Mouse (Mus musculus) kidney, embryonic 16.5 days (tissue): ENCODE data around the gene Ccdc24. TPM values are rescaled to one million over a fixed set of nuclear protein-coding genes. Genes with fewer than 3 reads are reported as not detected.
A peak's percentile ranks its signal among the peaks of the same experiment; 100 is the strongest.

Experiments
- ATAC-seq: fragments of 200-750 bp; cut with Nextera tagmentation; 2 replicates; pipeline ENCODE4 v1.8.0; 2017; ENCODE audit warnings: moderate TSS enrichment; ENCODE audit not compliant: low FRiP score, low TSS enrichment
- H3K27ac ChIP-seq: fragments of 300-500 bp; sonication (generic); 2 replicates; pipeline ENCODE4 v1.5.1; 2014; ENCODE audit warnings: low read length
- H3K27me3 ChIP-seq: fragments of 300-500 bp; sonication (generic); 2 replicates; pipeline ENCODE4 v1.6.1; 2014; ENCODE audit warnings: low read length, control low read depth, mixed read lengths; ENCODE audit not compliant: insufficient read depth
- H3K36me3 ChIP-seq: fragments of 300-500 bp; sonication (generic); 2 replicates; pipeline ENCODE4 v1.6.1; 2014; ENCODE audit warnings: low read length, control low read depth, mixed read lengths; ENCODE audit not compliant: insufficient read depth
- H3K4me1 ChIP-seq: fragments of 300-500 bp; sonication (generic); 2 replicates; pipeline ENCODE4 v1.6.1; 2014; ENCODE audit warnings: low read length, control low read depth, mixed read lengths; ENCODE audit not compliant: insufficient read depth
- H3K4me2 ChIP-seq: fragments of 300-500 bp; sonication (generic); replicated peaks from 2 replicates; pipeline ENCODE4 v1.6.1; 2014; ENCODE audit warnings: low read depth, low read length
- H3K4me3 ChIP-seq: fragments of 300-500 bp; sonication (generic); 2 replicates; pipeline ENCODE4 v1.5.1; 2014; ENCODE audit warnings: mild to moderate bottlenecking, low read length
- H3K9ac ChIP-seq: fragments of 300-500 bp; sonication (generic); replicated peaks from 2 replicates; pipeline ENCODE4 v1.6.1; 2014; ENCODE audit warnings: low read length
- H3K9me3 ChIP-seq: fragments of 300-500 bp; sonication (generic); 2 replicates; pipeline ENCODE4 v1.6.1; 2016; ENCODE audit warnings: low read length, control low read depth
- WGBS: fragments of 180-500 bp; shearing (Covaris S2); extraction: QIAGEN DNeasy Blood & Tissue Kit; methylation state at CpG from one replicate; pipeline ENCODE4 v1.1.7; 2014; 5-methylcytosine and 5-hydroxymethylcytosine counted together
- polyA plus RNA-seq: library from polyadenylated mRNA; unstranded; fragments of >200 nt; fragmentation: Nextera tagmentation; extraction: Ambion mirVana; gene quantifications from 2 replicates; pipeline ENCODE4 v1.2.1, GENCODE M21; 2015

Ccdc24 gene
- polyA plus RNA-seq, result 1.2 and 2.4 TPM in 2 replicates

DNA sequence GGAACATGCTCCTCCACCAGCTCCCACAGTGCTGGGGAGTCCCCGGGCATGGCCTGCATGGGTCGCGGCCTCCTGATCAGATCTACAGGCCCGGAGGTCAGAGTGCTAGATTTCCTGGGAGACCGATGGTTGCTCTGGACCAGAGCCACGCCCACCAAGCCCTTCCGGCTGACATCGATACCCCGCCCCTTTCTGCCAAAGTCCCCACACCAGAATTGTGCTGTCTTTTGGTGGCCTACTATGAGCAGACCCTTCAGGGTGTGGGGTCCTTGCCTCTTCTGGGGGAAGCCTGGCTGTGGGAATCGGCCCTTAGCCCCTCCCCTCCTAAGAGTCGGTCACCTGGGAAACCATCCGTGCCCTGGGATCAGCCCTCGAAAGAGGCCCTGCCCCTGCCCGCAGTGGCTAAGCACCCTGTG is at the start of gene Ccdc24:
Ccdc24 (minus strand) TSS at position 87 of the 416 bp plus-strand sequence.
- Histone ChIP-seq H3K27ac (peak within 1 kb of the TSS; percentile 45; the same call in 1 of the 2 replicates), H3K9me3 (no peaks in the 10 kb centered on the region), H3K36me3 (peaks cover 16% of the 10 kb centered on the region; the same call in 1 of the 2 replicates), H3K4me3 (peak within 1 kb of the TSS; percentile 41), H3K9ac (peak within 1 kb of the TSS; percentile 60; the same call in 1 of the 2 replicates), H3K4me2 (peak within 1 kb of the TSS; percentile 59), H3K4me1 (peaks cover 13% of the 10 kb centered on the region), H3K27me3 (no peaks in the 10 kb centered on the region)
- 5% methylated on average over 14 of the region's 14 CpGs for WGBS
- peak; percentile 43; the same call in 1 of the 2 replicates for ATAC-seq

DNA sequence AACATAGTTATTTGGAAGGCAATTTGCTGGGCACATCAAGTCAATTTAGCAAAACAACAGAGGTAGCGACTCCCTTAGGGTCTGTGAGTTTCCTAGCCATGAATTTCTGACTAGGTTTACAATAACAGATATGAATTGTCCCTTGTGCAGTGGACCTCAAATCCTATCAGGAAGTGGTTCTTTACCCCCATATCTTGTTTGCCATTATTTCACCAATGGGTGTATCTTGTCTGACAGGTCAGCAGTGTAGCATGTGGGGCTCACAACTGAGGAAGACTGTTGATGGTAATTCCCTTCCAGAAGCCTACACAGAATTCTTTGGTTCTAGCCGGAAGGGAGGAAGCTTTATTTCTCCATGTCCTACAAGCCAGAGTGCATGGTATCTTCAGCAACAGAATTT is 49.0 kb upstream of the Ccdc24 start:
- H3K27me3 ChIP-seq, result peaks cover 13% of the 10 kb centered on the region
- no peak overlapping the region for H3K4me3 ChIP-seq
- no peaks in the 10 kb centered on the region for H3K36me3 ChIP-seq
- H3K4me2 ChIP-seq, result no peak overlapping the region
- no peak overlapping the region for H3K9ac ChIP-seq
- no peak overlapping the region for H3K27ac ChIP-seq
- WGBS, result 86% methylated on average over 2 of the region's 2 CpGs
- peaks cover 3% of the 10 kb centered on the region for H3K4me1 ChIP-seq
- ATAC-seq, result no peak
- H3K9me3 ChIP-seq, result no peaks in the 10 kb centered on the region

DNA sequence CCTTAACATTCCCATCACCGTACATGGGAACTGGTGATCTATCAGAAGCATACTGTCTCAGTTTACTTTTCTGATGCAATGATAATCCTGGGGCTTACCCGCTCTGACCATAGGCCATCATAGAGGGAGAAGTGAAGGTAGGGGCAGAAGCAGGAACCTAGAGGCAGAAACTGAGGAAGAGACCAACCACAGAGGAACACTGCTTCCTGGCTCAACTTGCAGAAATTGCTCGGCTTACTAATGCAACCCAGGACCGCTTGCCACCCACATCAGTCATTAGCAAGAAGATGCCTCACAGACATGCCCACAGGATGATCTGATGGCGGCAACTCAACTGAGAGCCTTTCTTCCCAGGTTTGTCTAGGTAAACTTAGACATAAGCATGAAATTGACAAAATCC is 46.4 kb upstream of the Ccdc24 start:
- H3K27me3 ChIP-seq, result no peaks in the 10 kb centered on the region
- no peak overlapping the region for H3K4me3 ChIP-seq
- H3K9me3 ChIP-seq, result no peaks in the 10 kb centered on the region
- H3K4me1 ChIP-seq, result peaks cover 16% of the 10 kb centered on the region
- ATAC-seq, result no peak
- WGBS, result 87% methylated on average over 5 of the region's 5 CpGs
- no peak overlapping the region for H3K27ac ChIP-seq
- H3K4me2 ChIP-seq, result no peak overlapping the region
- no peaks in the 10 kb centered on the region for H3K36me3 ChIP-seq
- no peak overlapping the region for H3K9ac ChIP-seq

DNA sequence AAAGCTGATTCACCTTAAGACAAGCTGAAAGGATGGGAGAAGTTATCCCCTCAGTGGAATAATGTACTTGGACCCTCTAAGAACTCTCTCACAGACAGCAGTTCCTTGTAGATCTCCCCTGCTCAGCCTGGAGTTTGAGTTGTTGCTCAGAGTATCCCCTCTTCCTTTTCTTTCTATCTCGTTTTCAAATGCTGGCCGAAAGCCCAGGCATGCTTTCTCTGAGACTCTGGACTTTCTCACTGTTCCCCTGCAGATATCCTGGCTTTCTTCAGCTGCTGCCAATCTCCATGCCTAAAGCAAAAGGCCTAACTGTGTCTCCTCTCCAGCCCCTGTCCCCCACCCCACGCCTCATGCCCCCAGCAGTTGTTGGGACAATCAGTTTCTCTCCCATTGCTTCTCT is 45.9 kb upstream of the Ccdc24 start:
- H3K4me1 ChIP-seq, result peaks cover 21% of the 10 kb centered on the region
- no peak overlapping the region for H3K4me3 ChIP-seq
- H3K9me3 ChIP-seq, result no peaks in the 10 kb centered on the region
- H3K36me3 ChIP-seq, result no peaks in the 10 kb centered on the region
- WGBS, result 68% methylated on average over 3 of the region's 3 CpGs
- H3K9ac ChIP-seq, result no peak overlapping the region
- no peak for ATAC-seq
- H3K27ac ChIP-seq, result no peak overlapping the region
- no peak overlapping the region for H3K4me2 ChIP-seq
- no peaks in the 10 kb centered on the region for H3K27me3 ChIP-seq

DNA sequence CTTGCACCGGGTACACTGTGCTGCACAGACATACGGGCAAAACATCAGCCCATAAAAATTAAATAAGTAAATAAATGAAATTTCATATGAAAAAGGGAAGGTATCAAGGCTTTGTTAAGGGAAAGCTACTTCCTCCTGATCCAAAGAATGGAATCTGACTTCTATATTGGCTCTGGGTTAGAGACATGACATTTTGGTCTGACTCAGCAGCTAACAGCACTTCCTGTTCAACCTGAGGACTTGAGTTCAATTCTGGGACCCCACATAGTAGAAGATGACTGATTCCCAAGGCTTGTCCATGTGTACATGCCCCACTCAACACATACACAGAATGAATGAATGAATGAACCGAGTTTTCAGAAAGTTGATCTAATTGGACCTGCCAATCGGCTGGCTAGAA is 45.5 kb upstream of the Ccdc24 start:
- H3K4me1 ChIP-seq, result peaks cover 25% of the 10 kb centered on the region
- no peaks in the 10 kb centered on the region for H3K9me3 ChIP-seq
- H3K4me2 ChIP-seq, result no peak overlapping the region
- H3K27ac ChIP-seq, result no peak overlapping the region
- H3K36me3 ChIP-seq, result no peaks in the 10 kb centered on the region
- ATAC-seq, result no peak
- no peaks in the 10 kb centered on the region for H3K27me3 ChIP-seq
- 87% methylated on average over 4 of the region's 4 CpGs for WGBS
- no peak overlapping the region for H3K4me3 ChIP-seq
- H3K9ac ChIP-seq, result no peak overlapping the region

DNA sequence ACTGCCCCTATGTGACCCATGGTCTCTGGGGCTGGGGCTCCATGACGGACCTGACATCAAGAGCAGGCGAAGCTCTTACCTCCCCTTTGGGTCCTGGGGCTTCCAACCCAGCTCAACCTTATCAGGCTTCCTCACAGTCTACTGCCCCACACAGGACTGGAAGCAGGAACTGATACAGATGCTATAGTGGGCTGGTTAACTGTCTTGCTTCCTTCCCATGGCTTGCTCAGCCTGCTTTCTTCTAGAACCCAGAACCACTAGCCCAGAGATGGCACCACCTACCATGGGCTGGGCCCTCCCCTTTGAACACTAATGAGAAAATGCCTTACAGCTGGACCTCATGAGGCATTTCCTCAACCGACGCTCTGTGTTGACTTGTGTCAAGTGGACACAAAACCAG is 45.0 kb upstream of the Ccdc24 start:
- Histone ChIP-seq H3K4me3 (no peak overlapping the region), H3K9me3 (no peaks in the 10 kb centered on the region), H3K27me3 (no peaks in the 10 kb centered on the region), H3K4me2 (no peak overlapping the region), H3K9ac (no peak overlapping the region), H3K4me1 (peaks cover 28% of the 10 kb centered on the region), H3K27ac (no peak overlapping the region), H3K36me3 (no peaks in the 10 kb centered on the region)
- no peak for ATAC-seq
- WGBS, result 79% methylated on average over 4 of the region's 4 CpGs

DNA sequence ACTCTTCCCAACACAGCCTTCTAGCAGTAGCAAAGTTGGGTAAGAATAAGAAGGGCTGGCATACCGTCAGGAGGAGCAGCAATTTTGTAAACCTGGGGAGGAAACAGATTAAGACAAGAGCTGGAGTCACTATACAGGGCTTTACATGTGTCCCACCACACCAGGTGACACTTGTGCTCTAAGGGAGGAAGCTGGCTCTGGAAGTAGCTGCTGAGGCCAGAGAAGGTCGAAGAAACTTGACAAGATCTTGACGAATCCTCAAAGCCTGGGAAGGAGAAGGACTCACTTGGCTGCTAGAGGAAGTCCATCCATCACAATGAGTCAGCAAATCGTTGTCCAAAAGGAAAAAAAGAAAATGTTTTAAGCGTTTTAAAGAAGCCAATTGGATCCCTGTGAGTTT is 44.0 kb upstream of the Ccdc24 start:
- Histone ChIP-seq H3K4me2 (peak overlapping the region; percentile 99; the same call in 1 of the 2 replicates), H3K4me3 (no peak overlapping the region), H3K27me3 (no peaks in the 10 kb centered on the region), H3K36me3 (peaks cover 7% of the 10 kb centered on the region), H3K9me3 (no peaks in the 10 kb centered on the region), H3K9ac (peak overlapping the region; percentile 85; the same call in 1 of the 2 replicates), H3K27ac (no peak overlapping the region), H3K4me1 (peaks cover 28% of the 10 kb centered on the region)
- no peak for ATAC-seq
- WGBS, result 72% methylated on average over 5 of the region's 5 CpGs

DNA sequence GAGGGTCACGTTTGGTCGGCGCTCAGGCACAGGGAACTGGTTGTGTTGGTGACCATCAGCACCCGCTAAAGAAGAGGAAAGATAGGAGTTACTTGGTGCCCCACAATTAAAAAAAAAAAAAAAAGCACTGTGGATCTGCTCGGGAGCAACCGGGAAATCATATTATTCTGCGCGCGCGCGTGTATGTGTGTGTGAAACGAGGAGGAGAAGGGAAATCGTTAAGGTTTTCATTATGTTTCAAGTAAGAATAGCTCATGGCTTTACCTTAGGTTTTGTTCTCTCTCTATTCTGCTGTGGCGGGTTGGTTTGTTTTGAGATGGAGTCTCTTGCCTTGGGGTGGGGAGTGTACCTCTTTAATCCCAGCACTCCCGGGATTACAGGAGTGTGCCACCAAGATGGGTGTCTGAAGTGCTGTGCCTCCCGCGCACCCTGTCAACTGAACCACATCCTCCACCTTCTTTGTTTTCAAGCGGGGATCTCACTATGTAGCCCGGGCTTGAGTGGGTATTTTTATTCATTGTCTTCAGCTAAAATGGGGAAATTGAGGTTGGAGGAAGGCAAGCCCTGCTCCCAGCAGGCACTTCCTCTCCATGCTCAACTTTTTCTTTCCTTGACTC is 43.2 kb upstream of the Ccdc24 start:
- Histone ChIP-seq H3K4me3 (peak overlapping the region; percentile 87), H3K4me1 (peaks cover 28% of the 10 kb centered on the region), H3K36me3 (peaks cover 12% of the 10 kb centered on the region), H3K9ac (peak overlapping the region; percentile 85), H3K9me3 (no peaks in the 10 kb centered on the region), H3K4me2 (peak overlapping the region; percentile 99), H3K27ac (peak overlapping the region; percentile 22; the same call in 1 of the 2 replicates), H3K27me3 (no peaks in the 10 kb centered on the region)
- ATAC-seq, result no peak
- 1% methylated on average over 19 of the region's 19 CpGs for WGBS

DNA sequence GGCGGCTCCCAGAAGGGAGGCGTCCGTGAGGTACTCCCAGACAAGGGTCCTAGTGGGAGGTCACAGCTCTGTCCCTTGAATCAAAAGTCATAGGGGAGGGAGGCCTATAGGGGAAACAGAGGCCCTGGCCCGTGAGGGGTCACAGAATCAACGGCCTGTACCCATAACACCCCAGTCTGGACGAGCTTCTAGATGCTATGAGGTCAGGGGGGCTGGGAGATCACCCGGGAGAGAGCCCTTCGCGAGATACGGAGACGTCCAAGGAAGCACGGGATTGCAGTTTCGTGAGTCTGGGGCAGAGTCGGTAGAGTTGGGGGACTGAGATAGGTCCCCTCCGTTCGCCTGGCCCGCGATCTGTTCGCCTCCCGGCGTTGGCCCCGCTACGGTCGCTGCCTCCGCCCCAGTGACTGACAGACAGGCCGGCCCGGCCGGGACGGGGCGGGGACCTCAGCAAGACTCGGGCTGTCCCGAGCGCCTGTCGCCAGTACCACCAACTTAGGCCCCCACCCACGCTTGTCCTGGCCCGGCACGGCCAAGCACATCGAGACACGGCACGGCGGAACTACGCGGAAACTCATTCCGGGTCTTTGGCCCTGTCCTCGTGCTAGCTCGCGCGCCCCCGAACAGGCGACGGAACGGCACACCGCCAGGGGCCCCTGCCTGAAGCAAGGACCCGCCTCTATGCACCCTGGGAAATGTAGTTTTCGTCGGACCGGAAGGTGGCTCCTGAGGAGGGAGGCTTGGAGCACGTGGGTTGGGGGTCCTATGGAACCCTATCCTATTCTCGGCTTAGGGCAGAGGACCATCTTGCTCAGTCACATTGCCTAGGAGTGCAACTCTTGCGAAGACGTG is 42.5 kb upstream of the Ccdc24 start, which contains the start of gene Ipo13:
Ipo13 (minus strand) TSS at position 409 of the 852 bp plus-strand sequence.
- Histone ChIP-seq H3K27ac (peak within 1 kb of the TSS; percentile 63), H3K4me1 (peaks cover 28% of the 10 kb centered on the region), H3K4me2 (peak within 1 kb of the TSS; percentile 99), H3K27me3 (no peaks in the 10 kb centered on the region), H3K4me3 (peak within 1 kb of the TSS; percentile 87), H3K9ac (peak within 1 kb of the TSS; percentile 85), H3K9me3 (no peaks in the 10 kb centered on the region), H3K36me3 (peaks cover 12% of the 10 kb centered on the region)
- ATAC-seq, result peak; percentile 95
- 0% methylated on average over 61 of the region's 61 CpGs for WGBS
